Mouse (Mus musculus) erythroblast, embryonic 14.5 days (primary cell): ENCODE results near the gene Wdr92.

Experiments
- GATA1 ChIP-seq: IDR thresholded peaks from 2 replicates; pipeline ENCODE4 v1.6.1; 2012; ENCODE audit warnings: low read length, inconsistent platforms, mixed read lengths
- TAL1 ChIP-seq: IDR thresholded peaks from 3 replicates; pipeline ENCODE4 v1.6.1; 2012; ENCODE audit warnings: low read length, inconsistent platforms, mixed read lengths

DNA sequence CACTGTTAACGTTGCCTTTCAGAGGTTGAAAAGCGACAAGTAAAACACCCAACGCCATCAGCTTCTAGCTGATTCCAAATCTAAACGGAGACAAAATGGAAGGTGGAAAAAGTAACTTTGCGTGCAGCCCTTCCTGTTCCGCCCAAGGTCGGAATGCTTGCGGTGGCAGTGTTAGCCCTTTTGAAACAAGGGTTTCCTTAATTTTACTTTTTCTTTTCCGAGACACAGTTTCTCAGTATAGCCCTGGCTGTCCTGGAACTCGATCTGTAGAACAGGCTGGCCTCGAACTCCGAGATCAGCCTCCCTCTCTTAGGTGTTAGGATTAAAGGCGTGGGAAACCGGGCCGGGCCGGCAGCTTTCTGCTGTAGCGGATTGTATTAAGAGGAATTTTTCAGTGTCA lies 76.0 kb downstream of the Wdr92 start:
- no peak for TF ChIP-seq TAL1
- no peak for TF ChIP-seq GATA1
